Mouse (Mus musculus) cortical plate, adult 2 months (tissue): Measurements from ENCODE around the gene Rab5b.

Experiments used
- CTCF ChIP-seq: fragments of 200-500 bp; IDR thresholded peaks from 2 replicates; pipeline ENCODE4 v1.5.1; 2011; ENCODE audit warnings: mild to moderate bottlenecking, control low read depth, low read length; ENCODE audit not compliant: insufficient read depth; ENCODE audit errors: extremely low read depth
- POLR2A ChIP-seq: fragments of 200-500 bp; IDR thresholded peaks from 2 replicates; pipeline ENCODE4 v1.6.1; 2011; ENCODE audit warnings: mild to moderate bottlenecking, low read length, control low read depth; ENCODE audit not compliant: insufficient read depth; ENCODE audit errors: extremely low read depth

DNA sequence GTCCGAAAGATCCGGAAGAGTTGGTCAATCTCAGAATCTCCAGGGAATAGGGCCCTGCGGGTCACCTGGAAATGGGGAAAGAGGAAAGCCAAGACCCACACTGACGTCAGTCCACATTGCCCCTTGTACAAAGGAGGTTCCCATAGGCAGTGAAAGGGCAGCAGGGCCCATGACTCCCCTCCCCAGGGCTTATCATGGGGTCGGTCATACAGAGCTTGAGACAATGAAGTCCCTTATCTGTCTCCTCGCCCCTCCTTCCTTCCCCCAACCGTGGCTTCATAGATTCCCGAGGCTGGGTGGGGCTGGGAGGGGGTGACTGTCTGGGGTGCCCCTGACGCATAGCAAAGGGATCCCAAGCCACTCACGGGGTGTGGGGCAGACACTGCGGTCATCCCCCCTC, 3.5 kb upstream of the Rab5b start:
- TF ChIP-seq POLR2A = no peak
- no peak for TF ChIP-seq CTCF
